ENCODE assay signal across 8 mouse cellular contexts in genomic region chr15:79402176-79402575, GRCm38 (mm10). TPM values are rescaled to one million over a fixed set of nuclear protein-coding genes. Genes with fewer than 3 reads are reported as not detected.
DNase-seq lines count a peak whose midpoint lies in the region; ATAC-seq lines count a peak whose summit lies in the region.

No protein-coding gene starts in this region.

- H3K4me1 ChIP-seq in intestine, embryonic 14.5 days (replicated peaks; ENCODE audit: control insufficient read depth, insufficient read depth, low read length), result peaks cover 30% of the 10 kb centered on the region
- H3K4me1 ChIP-seq in neural tube, embryonic 15.5 days, result peaks cover 51% of the 10 kb centered on the region

- no peaks in the 10 kb centered on the region for H3K36me3 ChIP-seq in intestine, embryonic 14.5 days (ENCODE audit: control insufficient read depth, insufficient read depth, low read length)
- 0 out of 2 replicates have a peak, but pooled peaks cover 2% of the 10 kb centered on the region for H3K36me3 ChIP-seq in neural tube, embryonic 15.5 days

- H3K27ac ChIP-seq in intestine, embryonic 14.5 days (ENCODE audit: low read depth), result no peak overlapping the region
- peak overlapping the region; percentile 84; the same call in 1 of the 2 replicates for H3K27ac ChIP-seq in neural tube, embryonic 15.5 days (replicated peaks)

- H3K9me3 ChIP-seq in intestine, embryonic 14.5 days (ENCODE audit: control insufficient read depth, low read length), result no peaks in the 10 kb centered on the region
- no peaks in the 10 kb centered on the region for H3K9me3 ChIP-seq in neural tube, embryonic 15.5 days (replicated peaks)

- H3K9ac ChIP-seq in intestine, embryonic 14.5 days (ENCODE audit: low read length), result peak overlapping the region; percentile 82
- H3K9ac ChIP-seq in neural tube, embryonic 15.5 days (replicated peaks), result peak overlapping the region; percentile 94

- H3K27me3 ChIP-seq in intestine, embryonic 14.5 days (replicated peaks; ENCODE audit: control insufficient read depth, insufficient read depth, low read length), result peaks cover 11% of the 10 kb centered on the region; the same call in 1 of the 2 replicates
- H3K27me3 ChIP-seq in neural tube, embryonic 15.5 days (replicated peaks), result 0 out of 2 replicates have a peak, but pooled peaks cover 5% of the 10 kb centered on the region

- WGBS in intestine, embryonic 14.5 days, result 12% methylated on average over 5 of the region's 5 CpGs
- 20% methylated on average over 5 of the region's 5 CpGs for WGBS in neural tube, embryonic 15.5 days

- peak overlapping the region; percentile 70 for H3K4me2 ChIP-seq in intestine, embryonic 14.5 days (ENCODE audit: low read length)
- peak overlapping the region; percentile 90 for H3K4me2 ChIP-seq in neural tube, embryonic 15.5 days

- DNase-seq in adrenal gland, adult 8-10 months, result peak; percentile 15
- no peak for DNase-seq in adrenal gland, postnatal 14 days
- DNase-seq in retina, postnatal 1 day, result peak; percentile 39
- DNase-seq in retina, embryonic 14.5 days (ENCODE audit: low spot score), result no peak
- DNase-seq in intestine, embryonic 14.5 days (ENCODE audit: low spot score), result no peak
- DNase-seq in left cerebral cortex, adult 11 months (ENCODE audit: low spot score), result no peak
- DNase-seq in kidney, postnatal 36 days, result no peak

- H3K4me3 ChIP-seq in intestine, embryonic 14.5 days (ENCODE audit: low read depth, low read length), result peak overlapping the region; percentile 90
- H3K4me3 ChIP-seq in neural tube, embryonic 15.5 days (replicated peaks), result peak overlapping the region; percentile 99

- 0 out of 2 replicates have a peak, but pooled peaks have one; percentile 3 for ATAC-seq in intestine, embryonic 14.5 days (replicated peaks; ENCODE audit: low FRiP score, low TSS enrichment, low read depth)
- ATAC-seq in neural tube, embryonic 15.5 days (ENCODE audit: low FRiP score), result no peak

RNA-seq across cellular contexts. Expression of gene Tmem184b, which starts 1.2 kb away (rescaled TPM):
- 10 to 100 TPM; 39.1 to 76.8 (median 65.3) TPM for total RNA-seq in adrenal gland, adult 8-10 months (2022)
- total RNA-seq in adrenal gland, postnatal 14 days (2021), result 45.2 and 48.0 TPM in 2 replicates
- 53.0 and 56.6 TPM in 2 replicates for polyA plus RNA-seq in intestine, embryonic 14.5 days (2014; fragmentation: Nextera tagmentation; extraction: Ambion mirVana)
- polyA plus RNA-seq in neural tube, embryonic 15.5 days (2015; fragmentation: Nextera tagmentation; extraction: Ambion mirVana), result 43.1 and 46.3 TPM in 2 replicates

RNA-seq across cellular contexts. Expression of gene Csnk1e, which starts 53.2 kb away (rescaled TPM):
- total RNA-seq in adrenal gland, adult 8-10 months (2022), result 100 to 1,000 TPM in 2 of 4 experiments, 10 to 100 TPM in 2; 80.4 to 126 (median 97.1) TPM
- total RNA-seq in adrenal gland, postnatal 14 days (2021), result 66.7 and 85.8 TPM in 2 replicates
- 64.4 and 78.1 TPM in 2 replicates for polyA plus RNA-seq in intestine, embryonic 14.5 days (2014; fragmentation: Nextera tagmentation; extraction: Ambion mirVana)
- polyA plus RNA-seq in neural tube, embryonic 15.5 days (2015; fragmentation: Nextera tagmentation; extraction: Ambion mirVana), result 178 and 216 TPM in 2 replicates

RNA-seq across cellular contexts. Expression of gene Maff, which starts 55.8 kb away (rescaled TPM):
- total RNA-seq in adrenal gland, adult 8-10 months (2022), result 1 to 10 TPM; 5.2 to 6.7 (median 6.1) TPM
- 6.2 and 7.4 TPM in 2 replicates for total RNA-seq in adrenal gland, postnatal 14 days (2021)
- 6.4 and 8.9 TPM in 2 replicates for polyA plus RNA-seq in intestine, embryonic 14.5 days (2014; fragmentation: Nextera tagmentation; extraction: Ambion mirVana)
- 0.81 and 1.7 TPM in 2 replicates for polyA plus RNA-seq in neural tube, embryonic 15.5 days (2015; fragmentation: Nextera tagmentation; extraction: Ambion mirVana)

Comparison
In these comparisons a context has a peak if more than half of its experiments do, and no peak if none do; other contexts are left out.
1. DNase-seq: peak in adrenal gland, adult 8-10 months (single experiment) and retina, postnatal 1 day (single experiment); none in adrenal gland, postnatal 14 days (single experiment), retina, embryonic 14.5 days (single experiment), intestine, embryonic 14.5 days (single experiment), left cerebral cortex, adult 11 months (single experiment) and kidney, postnatal 36 days (0 of 2).